Mouse (Mus musculus) limb, embryonic 12.5 days (tissue): ENCODE measurements around the gene Ikbke. TPM values are rescaled to one million over a fixed set of nuclear protein-coding genes. Genes with fewer than 3 reads are reported as not detected.

ENCODE experiments used
- ATAC-seq: fragments of 200-750 bp; cut with Nextera tagmentation; 2 replicates; pipeline ENCODE4 v1.8.0; 2017; ENCODE audit warnings: low read depth, moderate TSS enrichment; ENCODE audit not compliant: insufficient number of reproducible peaks, insufficient read depth, low FRiP score, low TSS enrichment
- H3K27ac ChIP-seq: fragments of 300-500 bp; sonication (generic); 2 replicates; pipeline ENCODE4 v1.5.1; 2016; ENCODE audit warnings: mild to moderate bottlenecking, moderate library complexity
- H3K27me3 ChIP-seq: fragments of 300-500 bp; sonication (generic); 2 replicates; pipeline ENCODE4 v1.6.1; 2016; ENCODE audit warnings: mild to moderate bottlenecking, moderate library complexity
- H3K36me3 ChIP-seq: fragments of 300-500 bp; sonication (generic); 2 replicates; pipeline ENCODE4 v1.6.1; 2016; ENCODE audit warnings: mild to moderate bottlenecking, moderate library complexity
- H3K4me1 ChIP-seq: fragments of 300-500 bp; sonication (generic); replicated peaks from 2 replicates; pipeline ENCODE4 v1.6.1; 2016
- H3K4me2 ChIP-seq: fragments of 300-500 bp; sonication (generic); 2 replicates; pipeline ENCODE4 v1.6.1; 2016; ENCODE audit warnings: mild to moderate bottlenecking, moderate library complexity
- H3K4me3 ChIP-seq: fragments of 300-500 bp; sonication (generic); replicated peaks from 2 replicates; pipeline ENCODE4 v1.5.1; 2016; ENCODE audit warnings: mild to moderate bottlenecking
- H3K9ac ChIP-seq: fragments of 300-500 bp; sonication (generic); replicated peaks from 2 replicates; pipeline ENCODE4 v1.6.1; 2016; ENCODE audit warnings: mild to moderate bottlenecking, moderate library complexity
- H3K9me3 ChIP-seq: fragments of 300-500 bp; sonication (generic); 2 replicates; pipeline ENCODE4 v1.6.1; 2016; ENCODE audit warnings: mild to moderate bottlenecking, moderate library complexity
- WGBS: fragments of 180-500 bp; shearing (Covaris S2); methylation state at CpG from one replicate; pipeline ENCODE4 v1.1.7; 2016; 5-methylcytosine and 5-hydroxymethylcytosine counted together
- polyA plus RNA-seq: library from polyadenylated mRNA; unstranded; fragments of >200 nt; fragmentation: Nextera tagmentation; extraction: Ambion mirVana; gene quantifications from 2 replicates; pipeline ENCODE4 v1.2.1, GENCODE M21; 2016

Ikbke gene
- polyA plus RNA-seq, 1 experiment from 2014 or later: 2.8 TPM

- H3K9me3 ChIP-seq: no peaks in the 10 kb centered on the region
- no peak for ATAC-seq
These were observed 19.8 kb upstream of the Ikbke start for GRCm38 (mm10) chr1:131299240-131299639.

GRCm38 (mm10) chr1:131298171-131298570 lies 18.8 kb upstream of the Ikbke start:
- H3K9me3 ChIP-seq: no peaks in the 10 kb centered on the region
- H3K4me1 ChIP-seq: no peaks in the 10 kb centered on the region
- no peak overlapping the region for H3K9ac ChIP-seq
- no peak overlapping the region for H3K4me3 ChIP-seq
- H3K36me3 ChIP-seq: peaks cover 70% of the 10 kb centered on the region
- ATAC-seq: no peak
- H3K27me3 ChIP-seq: no peaks in the 10 kb centered on the region
- H3K4me2 ChIP-seq: no peak overlapping the region
- 95% methylated on average over 9 of the region's 9 CpGs for WGBS
- no peak overlapping the region for H3K27ac ChIP-seq

More at GRCm38 (mm10) chr1:131299240-131299639, 19.8 kb upstream of the Ikbke start:
- WGBS: 65% methylated on average over 3 of the region's 3 CpGs
- H3K9ac ChIP-seq: no peak overlapping the region
- H3K4me2 ChIP-seq: no peak overlapping the region
- H3K27me3 ChIP-seq: no peaks in the 10 kb centered on the region
- peaks cover 67% of the 10 kb centered on the region for H3K36me3 ChIP-seq
- H3K27ac ChIP-seq: no peak overlapping the region
- no peak overlapping the region for H3K4me3 ChIP-seq
- H3K4me1 ChIP-seq: no peaks in the 10 kb centered on the region

GRCm38 (mm10) chr1:131296726-131297125 lies 17.3 kb upstream of the Ikbke start:
- no peak overlapping the region for H3K9ac ChIP-seq
- no peaks in the 10 kb centered on the region for H3K4me1 ChIP-seq
- H3K4me3 ChIP-seq: no peak overlapping the region
- no peak overlapping the region for H3K27ac ChIP-seq
- H3K27me3 ChIP-seq: no peaks in the 10 kb centered on the region
- H3K36me3 ChIP-seq: peaks cover 82% of the 10 kb centered on the region
- H3K9me3 ChIP-seq: no peaks in the 10 kb centered on the region
- ATAC-seq: no peak
- 90% methylated on average over 7 of the region's 7 CpGs for WGBS
- H3K4me2 ChIP-seq: no peak overlapping the region

- H3K27ac ChIP-seq: no peak overlapping the region
- peaks cover 79% of the 10 kb centered on the region for H3K36me3 ChIP-seq
- WGBS: 84% methylated on average over 8 of the region's 8 CpGs
- no peak overlapping the region for H3K4me2 ChIP-seq
- no peak overlapping the region for H3K4me3 ChIP-seq
- H3K27me3 ChIP-seq: no peaks in the 10 kb centered on the region
- no peaks in the 10 kb centered on the region for H3K9me3 ChIP-seq
- no peak for ATAC-seq
- no peaks in the 10 kb centered on the region for H3K4me1 ChIP-seq
- no peak overlapping the region for H3K9ac ChIP-seq
These were observed 15.8 kb upstream of the Ikbke start for GRCm38 (mm10) chr1:131295200-131295599.

- no peak overlapping the region for H3K27ac ChIP-seq
- no peak for ATAC-seq
- 93% methylated on average over 2 of the region's 2 CpGs for WGBS
These were observed 14.5 kb upstream of the Ikbke start for GRCm38 (mm10) chr1:131293922-131294250.

GRCm38 (mm10) chr1:131293221-131293921 lies 14.0 kb upstream of the Ikbke start:
- H3K36me3 ChIP-seq: peaks cover 82% of the 10 kb centered on the region
- no peak overlapping the region for H3K9ac ChIP-seq
- 83% methylated on average over 4 of the region's 4 CpGs for WGBS
- no peaks in the 10 kb centered on the region for H3K9me3 ChIP-seq
- H3K27me3 ChIP-seq: no peaks in the 10 kb centered on the region
- no peak overlapping the region for H3K4me3 ChIP-seq
- no peak overlapping the region for H3K27ac ChIP-seq
- no peak for ATAC-seq
- H3K4me1 ChIP-seq: no peaks in the 10 kb centered on the region
- H3K4me2 ChIP-seq: no peak overlapping the region

More at GRCm38 (mm10) chr1:131293922-131294250, 14.5 kb upstream of the Ikbke start:
- Histone ChIP-seq H3K4me2 (no peak overlapping the region), H3K36me3 (peaks cover 80% of the 10 kb centered on the region), H3K4me3 (no peak overlapping the region), H3K4me1 (no peaks in the 10 kb centered on the region), H3K9ac (no peak overlapping the region), H3K9me3 (no peaks in the 10 kb centered on the region), H3K27me3 (no peaks in the 10 kb centered on the region)

GRCm38 (mm10) chr1:131290648-131291047 lies 11.2 kb upstream of the Ikbke start:
- Histone ChIP-seq H3K9ac (no peak overlapping the region), H3K27ac (no peak overlapping the region), H3K4me2 (no peak overlapping the region), H3K4me3 (no peak overlapping the region), H3K9me3 (no peaks in the 10 kb centered on the region), H3K36me3 (peaks cover 72% of the 10 kb centered on the region), H3K4me1 (no peaks in the 10 kb centered on the region), H3K27me3 (no peaks in the 10 kb centered on the region)
- ATAC-seq: peak; percentile 15; the same call in 1 of the 2 replicates
- 46% methylated on average over 2 of the region's 2 CpGs for WGBS

- H3K36me3 ChIP-seq: peaks cover 55% of the 10 kb centered on the region
These were observed 9.5 kb upstream of the Ikbke start for GRCm38 (mm10) chr1:131288938-131289337.

GRCm38 (mm10) chr1:131287267-131287666 lies 7.9 kb upstream of the Ikbke start:
- no peaks in the 10 kb centered on the region for H3K9me3 ChIP-seq
- H3K9ac ChIP-seq: no peak overlapping the region
- H3K27me3 ChIP-seq: no peaks in the 10 kb centered on the region
- ATAC-seq: no peak
- WGBS: 82% methylated on average over 2 of the region's 2 CpGs
- no peak overlapping the region for H3K4me3 ChIP-seq
- peaks cover 48% of the 10 kb centered on the region for H3K36me3 ChIP-seq
- no peaks in the 10 kb centered on the region; the same call in 1 of the 2 replicates for H3K4me1 ChIP-seq
- H3K4me2 ChIP-seq: no peak overlapping the region
- no peak overlapping the region for H3K27ac ChIP-seq

More at GRCm38 (mm10) chr1:131288938-131289337, 9.5 kb upstream of the Ikbke start:
- no peaks in the 10 kb centered on the region for H3K9me3 ChIP-seq
- no peak overlapping the region for H3K4me2 ChIP-seq
- no peaks in the 10 kb centered on the region for H3K4me1 ChIP-seq
- no peak overlapping the region for H3K27ac ChIP-seq
- H3K9ac ChIP-seq: no peak overlapping the region
- no peaks in the 10 kb centered on the region for H3K27me3 ChIP-seq
- H3K4me3 ChIP-seq: no peak overlapping the region
- WGBS: 91% methylated on average over 6 of the region's 6 CpGs
- ATAC-seq: no peak

- Histone ChIP-seq H3K4me2 (no peak overlapping the region), H3K9ac (no peak overlapping the region), H3K9me3 (no peaks in the 10 kb centered on the region), H3K4me3 (no peak overlapping the region), H3K27ac (no peak overlapping the region), H3K36me3 (peaks cover 43% of the 10 kb centered on the region), H3K27me3 (no peaks in the 10 kb centered on the region), H3K4me1 (no peaks in the 10 kb centered on the region; the same call in 1 of the 2 replicates)
- no peak for ATAC-seq
- WGBS: 71% methylated on average over 5 of the region's 5 CpGs
These were observed 7.4 kb upstream of the Ikbke start for GRCm38 (mm10) chr1:131286803-131287202.

- WGBS: 85% methylated on average over 4 of the region's 4 CpGs
- no peaks in the 10 kb centered on the region for H3K9me3 ChIP-seq
- H3K9ac ChIP-seq: no peak overlapping the region
- no peak overlapping the region for H3K4me2 ChIP-seq
- H3K4me3 ChIP-seq: no peak overlapping the region
- H3K36me3 ChIP-seq: peaks cover 29% of the 10 kb centered on the region
- no peak overlapping the region for H3K27ac ChIP-seq
- no peaks in the 10 kb centered on the region for H3K27me3 ChIP-seq
- peaks cover under 1% of the 10 kb centered on the region; the same call in 1 of the 2 replicates for H3K4me1 ChIP-seq
- no peak for ATAC-seq
These were observed 5.2 kb upstream of the Ikbke start for GRCm38 (mm10) chr1:131284616-131285015.

GRCm38 (mm10) chr1:131284167-131284566 lies 4.8 kb upstream of the Ikbke start:
- ATAC-seq: no peak
- no peak overlapping the region for H3K9ac ChIP-seq
- H3K4me2 ChIP-seq: no peak overlapping the region
- no peaks in the 10 kb centered on the region for H3K27me3 ChIP-seq
- peaks cover 5% of the 10 kb centered on the region for H3K4me1 ChIP-seq
- 82% methylated on average over 1 of the region's 1 CpGs for WGBS
- peaks cover 25% of the 10 kb centered on the region for H3K36me3 ChIP-seq
- no peak overlapping the region for H3K4me3 ChIP-seq
- no peak overlapping the region for H3K27ac ChIP-seq
- no peaks in the 10 kb centered on the region for H3K9me3 ChIP-seq
